Mouse (Mus musculus) adrenal gland (tissue): ENCODE results near the gene Hinfp.
"Not testable (repeated sequence)": the region's sequence is repeated elsewhere in the genome, so short reads cannot be mapped to it uniquely, and the experiment has no call there.

ENCODE experiments used
- intact Hi-C: fragments of 180-260 bp; cut with DNase I; formaldehyde crosslinking; loops from one replicate; pipeline ENCODE4 v1.15.1; 2025

The Hinfp gene

DNA sequence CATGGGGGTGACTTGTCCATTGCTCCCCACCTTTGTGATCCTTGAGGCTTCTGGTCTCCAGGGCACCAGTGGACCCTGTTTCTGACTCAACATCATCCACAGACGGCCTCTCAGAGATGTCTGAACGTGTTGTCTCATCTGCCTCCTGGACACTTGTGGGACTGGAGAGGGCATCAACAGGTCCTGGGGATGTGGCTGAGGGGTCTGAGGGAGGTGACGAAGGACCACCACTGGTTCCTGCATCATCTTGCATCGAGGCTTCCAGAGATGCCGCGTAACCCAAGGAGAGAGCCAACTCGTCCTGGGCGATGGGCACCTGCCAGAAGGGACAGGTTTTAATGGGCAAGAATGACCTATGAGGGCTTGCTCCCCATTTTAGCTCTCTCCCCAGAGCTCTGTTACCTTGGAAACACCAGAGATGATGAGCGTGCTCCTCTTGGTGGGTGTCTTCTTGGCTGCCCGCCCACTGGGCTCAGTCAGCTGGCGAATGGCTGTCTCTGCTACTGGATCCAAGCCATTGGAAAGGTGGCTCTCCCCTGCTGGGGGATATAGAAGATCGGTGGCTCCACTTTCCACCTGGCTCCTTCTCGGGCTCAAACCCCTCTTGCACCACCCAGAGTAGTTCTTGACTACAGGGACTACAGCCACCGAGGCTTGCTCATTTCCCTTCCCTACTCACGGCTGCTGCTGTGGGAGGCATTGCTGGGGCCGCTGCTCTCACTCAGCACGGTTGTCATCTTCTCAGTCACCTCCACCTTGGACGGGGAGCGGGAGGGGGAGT is 8.2 kb upstream of the Hinfp start:
- intact Hi-C loops = no loop called here

DNA sequence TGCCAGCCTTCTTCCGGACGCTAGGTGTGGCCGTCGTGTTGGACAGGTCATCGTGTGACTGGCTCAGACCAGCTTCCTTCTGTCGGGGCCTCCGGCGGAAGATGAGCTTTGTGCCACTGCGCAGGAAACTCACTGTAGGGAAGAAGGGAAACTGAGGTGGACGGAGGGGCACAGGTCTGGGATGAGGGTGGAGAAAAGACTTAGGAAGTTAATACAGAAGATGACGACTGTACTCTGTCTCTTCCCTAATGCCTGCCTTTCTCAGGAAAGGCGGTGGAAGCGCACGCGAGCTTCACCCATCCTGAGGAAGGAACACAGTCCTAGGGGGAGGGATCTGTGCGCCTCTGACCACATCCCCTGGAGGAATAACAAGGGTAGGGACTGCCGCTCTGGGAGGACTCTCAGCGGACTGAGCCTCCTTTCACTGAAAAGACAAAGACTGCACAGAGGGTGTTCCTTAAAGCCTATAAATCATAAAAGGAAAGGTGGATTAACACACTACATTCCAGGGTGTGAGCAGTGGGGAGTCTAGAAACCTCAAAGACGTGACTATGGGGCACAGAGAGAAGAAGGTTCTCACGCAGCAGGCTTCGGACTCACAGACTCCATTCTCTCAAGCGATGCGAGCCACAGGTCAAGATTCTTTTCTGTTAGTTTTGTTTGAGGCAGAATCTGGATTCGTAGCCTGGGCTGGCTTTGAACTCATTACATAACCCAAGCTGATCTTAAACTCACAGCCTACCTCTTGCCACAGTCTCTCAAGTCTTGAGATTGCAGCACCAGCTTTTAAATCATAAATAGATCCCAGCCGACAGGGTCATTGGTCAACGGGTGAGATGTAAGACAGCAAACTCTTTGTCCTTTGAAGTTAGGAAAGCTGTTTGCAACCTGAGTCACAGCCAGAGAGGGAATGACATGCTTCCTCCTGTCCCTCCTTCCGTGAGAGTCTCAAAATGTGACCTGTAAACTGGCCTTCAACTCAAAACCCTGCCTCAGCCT is 6.0 kb upstream of the Hinfp start:
- intact Hi-C loops = no loop called here

DNA sequence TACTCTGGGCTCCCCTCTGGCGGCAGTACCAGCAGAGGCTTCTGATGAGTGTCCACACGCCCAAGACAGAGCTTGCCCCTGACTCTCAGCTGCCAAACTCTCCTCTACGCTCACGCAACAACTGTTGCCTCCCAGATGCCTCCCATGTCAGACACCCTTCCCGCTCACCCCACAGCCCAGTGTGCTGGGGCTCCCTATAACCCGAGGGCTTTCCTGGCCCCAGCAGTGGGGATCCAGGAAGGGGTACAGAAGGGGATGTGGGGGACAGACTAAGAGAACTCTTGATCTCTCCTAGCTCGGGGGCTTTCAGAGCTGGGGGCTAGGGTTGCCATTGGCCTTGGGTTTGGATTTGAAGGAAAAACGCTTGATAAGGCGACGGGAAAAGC is 5.3 kb upstream of the Hinfp start:
- intact Hi-C loops = no loop called here

DNA sequence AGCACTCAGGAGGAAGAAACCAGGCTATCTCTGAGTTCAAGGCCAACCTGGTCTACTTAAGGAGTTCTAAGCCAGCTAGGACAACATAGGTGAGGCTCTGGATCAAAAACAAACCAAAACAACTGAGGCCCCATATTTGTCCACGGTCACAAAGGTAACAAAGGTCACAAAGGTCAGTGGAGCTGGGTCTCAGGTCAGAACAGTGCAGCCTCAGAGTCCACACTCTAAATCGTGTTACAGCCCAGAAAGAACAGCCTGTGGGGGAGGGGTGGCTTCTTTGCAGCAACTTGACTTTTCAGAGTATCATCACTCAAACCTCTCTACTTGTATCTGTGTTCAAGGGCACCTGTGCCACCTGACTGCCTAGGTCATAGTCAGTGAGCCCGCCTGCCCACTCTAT is 4.3 kb upstream of the Hinfp start:
- intact Hi-C loops = no loop called here

DNA sequence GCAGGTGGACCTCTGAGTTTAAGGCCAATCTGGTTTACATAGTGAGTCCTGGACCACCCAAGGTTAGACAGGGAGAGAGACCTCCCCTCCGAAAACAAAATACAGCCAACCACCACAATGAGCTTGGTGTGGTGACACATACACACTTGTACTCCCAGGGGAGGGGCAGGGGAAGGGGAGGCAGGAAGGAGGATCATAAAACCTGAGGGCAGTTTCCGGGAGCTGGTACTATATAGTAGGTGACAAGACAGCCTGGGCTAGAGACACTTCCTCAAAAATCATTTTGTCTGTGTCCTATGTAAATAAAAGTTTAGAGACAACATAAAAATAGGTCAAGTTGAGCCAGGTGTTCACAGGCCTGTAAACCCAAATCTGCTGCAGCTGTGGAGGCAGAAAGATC is 1.8 kb upstream of the Hinfp start:
- intact Hi-C loops = no loop called here

DNA sequence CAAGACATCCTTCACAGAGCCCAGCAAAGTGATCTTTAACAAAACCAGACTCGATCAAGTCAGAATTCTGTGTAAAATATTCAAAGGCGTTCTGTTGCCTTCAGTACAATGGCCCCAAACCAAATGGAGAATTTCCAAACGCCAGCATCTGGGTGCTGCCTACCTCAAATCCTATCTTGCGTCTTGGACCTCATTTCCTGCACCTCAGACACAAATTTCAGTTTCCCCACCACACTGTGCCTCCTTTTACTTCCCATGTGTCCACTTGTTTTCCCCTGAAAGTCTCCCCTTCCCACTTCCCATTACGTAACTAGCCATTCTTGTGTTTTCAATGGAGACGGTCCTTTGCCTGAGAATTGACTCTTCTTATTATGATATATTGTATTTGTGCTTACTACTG is 1.1 kb upstream of the Hinfp start:
- intact Hi-C loops = no loop called here

DNA sequence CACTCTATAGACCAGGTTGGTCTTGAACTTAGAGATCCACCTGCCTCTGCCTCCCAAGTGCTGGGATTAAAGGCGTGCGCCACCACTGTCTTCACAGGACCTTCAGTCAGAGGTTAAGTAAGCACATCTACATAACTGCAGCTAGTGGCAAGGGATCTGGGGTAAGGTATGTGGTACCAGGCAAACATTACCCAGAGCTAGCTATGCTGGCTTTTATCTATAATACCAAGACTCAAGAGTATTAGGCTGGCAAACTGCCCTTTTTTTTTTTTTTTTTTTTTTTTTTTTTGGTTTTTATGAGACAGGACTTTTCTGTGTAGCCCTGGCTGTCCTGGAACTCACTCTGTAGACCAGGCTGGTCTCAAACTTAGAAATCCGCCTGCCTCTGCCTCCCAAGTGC is 5.5 kb downstream of the Hinfp start:
- intact Hi-C loops = not testable (repeated sequence)

DNA sequence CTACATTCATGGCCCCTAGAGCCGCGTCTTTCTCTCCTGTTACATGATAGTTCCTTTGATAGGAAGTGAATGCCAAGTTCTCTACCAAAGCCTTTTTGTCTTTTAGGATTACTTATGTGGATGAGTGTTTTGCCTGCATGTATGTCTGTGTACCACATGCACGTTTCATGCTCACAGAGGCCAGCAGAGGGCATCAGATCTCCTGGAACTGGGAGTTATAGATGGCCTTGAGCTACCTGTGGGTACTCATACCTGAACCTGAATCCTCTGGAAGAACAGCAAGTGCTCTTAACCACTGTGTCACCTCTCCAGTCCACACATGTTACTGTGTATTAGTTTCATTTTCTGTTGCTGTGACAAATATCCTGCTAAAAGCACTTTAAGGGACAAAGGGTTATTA is 13.0 kb downstream of the Hinfp start:
- intact Hi-C loops = loop anchor here (5.0 kb wide), 1 partner anchor 65 kb away; no protein-coding TSS in a partner anchor

DNA sequence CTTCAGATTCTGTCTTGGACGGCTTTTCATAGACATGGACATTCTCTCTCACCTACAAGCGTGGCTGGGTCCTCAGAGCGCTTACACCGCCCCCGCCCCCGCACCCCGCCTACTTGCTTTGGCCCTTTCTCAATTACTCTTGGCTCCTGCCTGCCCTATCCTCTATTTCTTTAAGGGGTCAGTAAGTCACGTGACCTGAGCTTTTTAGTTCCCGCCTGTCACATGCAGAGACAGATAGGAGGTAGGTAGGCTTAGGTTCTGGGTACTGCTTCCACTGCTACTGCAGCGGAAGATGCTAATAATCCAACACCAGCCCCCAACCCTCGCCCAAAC is 16.5 kb downstream of the Hinfp start:
- intact Hi-C loops = no loop called here

DNA sequence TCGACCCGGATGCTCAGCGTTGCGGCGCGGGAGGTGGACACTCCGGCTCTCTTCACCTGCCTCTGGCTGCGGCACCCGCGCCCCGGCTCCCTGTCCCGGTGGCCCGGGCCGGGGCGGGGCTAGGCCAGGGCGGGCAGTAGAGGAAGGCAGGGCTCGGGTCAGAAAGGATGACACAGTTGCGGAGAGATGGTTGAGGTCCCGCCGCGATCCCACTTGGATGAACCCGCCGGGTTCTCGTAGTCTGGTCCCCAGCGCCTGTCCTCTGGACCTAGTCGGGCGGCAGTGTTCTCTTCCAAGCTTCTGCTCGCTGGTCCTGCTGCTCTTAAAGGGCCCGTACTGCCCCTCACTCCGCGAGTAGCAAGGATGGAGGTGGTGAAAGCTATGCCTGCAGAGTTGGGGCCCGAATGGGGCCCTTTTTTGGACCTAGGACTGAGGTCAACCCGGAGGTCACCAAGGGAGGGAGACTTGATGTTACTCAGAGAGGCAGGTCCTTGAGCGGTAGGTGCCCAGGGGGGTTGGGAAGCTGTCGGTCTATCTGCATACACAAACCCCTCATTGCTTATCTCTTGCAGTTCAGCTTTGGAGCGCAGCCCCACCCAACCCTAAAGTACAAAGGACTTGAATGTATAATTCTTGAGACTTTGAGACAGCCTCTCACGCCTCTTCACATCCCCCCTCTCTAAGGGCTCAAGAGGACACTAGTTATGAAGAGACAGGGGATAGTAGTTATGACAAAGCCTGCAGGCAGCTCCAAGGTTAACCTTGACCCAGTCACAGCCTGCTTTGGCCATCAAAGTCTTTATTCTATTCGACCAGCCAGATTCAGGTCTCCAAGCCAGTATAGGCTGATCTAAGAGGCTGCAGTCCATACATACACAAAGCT is 17.2 kb downstream of the Hinfp start, which contains the start of gene Abcg4:
Abcg4 (minus strand) TSS at position 540 of the 883 bp plus-strand sequence.
- intact Hi-C loops = no loop called here

DNA sequence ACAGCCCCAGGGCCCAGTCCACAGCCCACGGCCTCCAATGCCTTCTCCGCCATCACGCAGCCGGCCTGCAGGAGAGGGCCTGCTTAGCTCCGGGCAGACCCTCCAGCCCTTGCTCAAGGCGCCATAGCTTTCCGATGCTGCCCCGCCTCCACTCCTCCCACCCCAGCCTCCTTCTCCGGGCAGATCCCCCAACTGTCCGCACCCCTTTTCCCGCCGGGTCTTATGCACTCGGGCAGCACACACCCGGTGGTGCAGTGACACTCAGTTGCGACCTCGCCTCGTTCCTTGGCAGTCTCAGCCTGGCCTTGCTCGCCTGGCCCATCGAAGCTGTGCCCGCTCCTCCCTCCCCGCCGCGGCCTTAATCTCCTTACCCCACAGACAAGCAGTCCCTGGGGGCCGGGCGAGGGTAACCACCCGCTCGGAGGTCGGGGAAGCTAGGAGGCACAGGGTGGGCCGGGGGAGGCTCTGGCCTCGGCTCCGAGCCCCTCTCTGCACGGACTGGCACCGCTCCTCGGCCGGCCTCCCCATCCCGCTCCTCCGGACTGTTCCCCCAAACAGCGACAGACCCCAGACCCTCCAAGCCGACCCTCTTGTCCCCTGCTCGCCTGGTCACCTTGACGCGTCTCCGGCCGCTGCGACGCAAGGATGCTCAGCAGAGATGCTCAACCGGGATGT is 17.9 kb downstream of the Hinfp start:
- intact Hi-C loops = no loop called here

DNA sequence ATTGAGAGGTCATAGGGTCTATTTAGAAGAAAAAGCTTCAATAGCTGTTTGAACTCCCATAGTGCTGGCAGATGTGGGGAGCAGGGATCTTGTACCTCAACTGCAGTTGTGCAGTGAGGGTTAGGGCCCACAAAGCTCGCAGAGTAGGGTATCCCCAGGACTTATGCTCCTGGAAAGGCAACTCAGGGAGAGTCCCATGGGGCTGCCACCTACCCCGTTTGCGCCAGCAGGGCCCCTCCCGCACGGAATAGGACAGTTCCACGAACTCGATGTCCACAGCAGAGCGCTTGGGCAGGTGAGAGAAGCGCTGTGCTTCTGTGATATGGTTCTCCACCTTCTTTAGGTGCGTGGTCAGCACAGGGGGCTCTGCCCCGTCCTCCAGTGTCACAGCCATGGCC is 18.5 kb downstream of the Hinfp start:
- intact Hi-C loops = no loop called here

DNA sequence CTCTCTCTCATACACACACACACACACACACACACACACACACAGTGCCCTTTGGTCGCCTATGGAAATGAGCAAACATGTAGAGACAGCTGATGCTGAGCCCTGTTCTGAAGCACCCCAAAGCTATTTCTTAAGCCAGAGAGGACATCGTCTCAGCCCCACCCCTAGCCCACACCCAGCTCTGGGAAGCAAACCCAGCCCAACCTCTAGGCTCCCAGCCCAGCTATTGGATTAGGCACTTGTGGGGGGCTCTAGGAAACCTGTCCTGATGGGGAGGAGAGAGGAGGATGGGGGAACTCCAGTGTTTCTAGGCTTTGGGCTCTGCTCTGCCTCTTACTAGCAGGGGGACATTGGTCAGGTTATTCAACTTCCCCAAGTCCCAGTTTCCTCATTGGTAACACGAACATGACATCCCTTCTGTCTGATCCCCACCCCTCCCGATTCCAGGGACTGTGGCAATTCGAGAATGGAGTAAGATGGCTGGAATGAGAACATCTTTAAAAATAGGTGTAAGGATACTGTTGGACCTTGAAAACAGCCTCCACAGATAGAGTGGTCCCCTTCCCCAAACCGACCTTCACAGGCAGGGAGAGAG is 19.1 kb downstream of the Hinfp start:
- intact Hi-C loops = no loop called here

DNA sequence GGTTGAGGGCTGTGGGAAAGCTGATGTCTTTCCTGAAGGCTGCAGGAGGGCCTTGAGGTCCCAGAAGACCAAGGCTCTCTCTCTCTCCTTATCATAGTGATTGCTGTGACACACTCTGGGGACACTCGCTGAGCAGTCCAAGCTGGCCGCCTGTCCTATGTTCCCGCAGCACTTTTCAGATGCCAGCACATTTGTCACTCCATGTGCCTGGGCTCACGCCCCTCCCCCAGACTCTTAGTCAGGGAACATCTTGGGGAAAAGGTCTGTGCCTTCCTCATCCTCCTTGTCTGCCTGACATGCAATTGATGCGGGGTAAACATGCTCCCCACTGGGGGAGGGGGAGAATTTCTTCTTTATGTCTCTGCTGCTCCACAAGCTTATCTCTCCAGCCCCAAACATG is 22.3 kb downstream of the Hinfp start:
- intact Hi-C loops = no loop called here

DNA sequence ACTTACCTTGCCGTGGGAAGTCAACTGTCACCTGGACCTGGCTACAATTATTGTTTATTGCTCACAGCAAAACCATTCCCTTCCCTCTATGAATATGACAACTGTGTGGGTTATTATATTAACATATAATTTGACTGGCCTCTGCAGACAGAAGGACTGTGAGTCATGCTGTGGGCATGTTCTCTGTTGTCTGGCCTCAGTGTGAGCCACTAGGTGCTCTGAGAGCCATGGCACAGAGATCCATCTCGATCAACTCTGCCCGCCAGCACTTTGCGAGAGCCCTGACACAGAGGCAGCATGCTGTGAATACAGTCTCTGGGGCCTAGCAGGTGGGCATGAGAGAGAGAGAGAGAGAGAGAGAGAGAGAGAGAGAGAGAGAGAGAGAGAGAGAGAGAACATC is 35.5 kb downstream of the Hinfp start:
- intact Hi-C loops = no loop called here

DNA sequence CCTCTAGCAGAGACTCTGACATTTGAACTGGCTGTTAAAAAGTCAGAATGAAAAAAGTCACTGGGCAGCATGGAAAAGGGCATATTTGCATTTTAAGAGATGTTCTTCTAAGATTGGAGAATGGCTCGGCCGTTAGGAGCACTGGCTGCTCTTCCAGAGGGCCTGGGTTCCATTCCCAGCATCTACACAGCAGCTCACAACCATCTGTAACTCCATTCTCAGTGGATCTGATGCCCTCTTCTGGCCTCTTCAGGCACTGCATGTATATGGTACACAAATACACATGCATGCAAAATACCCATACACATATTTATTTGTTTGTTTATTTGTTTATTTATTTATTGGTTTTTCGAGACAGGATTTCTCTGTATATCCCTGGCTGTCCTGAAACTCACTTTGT is 36.4 kb downstream of the Hinfp start:
- intact Hi-C loops = no loop called here

DNA sequence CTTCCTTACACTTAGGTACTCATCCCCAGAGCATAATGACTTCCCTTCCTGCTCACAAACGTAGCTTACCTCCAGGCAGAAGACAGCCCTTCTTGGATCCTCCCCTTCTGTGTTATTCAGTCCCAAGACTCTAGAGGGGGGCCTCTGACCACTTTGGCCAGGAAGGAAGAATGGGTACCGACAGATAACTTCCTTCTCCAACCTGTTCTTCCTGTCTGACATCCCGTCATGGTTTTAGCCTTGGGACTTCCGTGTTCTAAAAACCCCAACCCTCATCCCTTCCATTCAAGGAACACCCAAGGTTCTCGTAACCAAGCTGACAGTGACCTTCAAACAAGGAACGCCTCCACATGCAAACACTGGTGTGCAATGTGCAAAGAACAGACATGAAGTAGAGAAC is 37.0 kb downstream of the Hinfp start, which contains the start of gene Nlrx1:
Nlrx1 (minus strand) TSS at position 168 of the 400 bp plus-strand sequence.
- intact Hi-C loops = no loop called here

DNA sequence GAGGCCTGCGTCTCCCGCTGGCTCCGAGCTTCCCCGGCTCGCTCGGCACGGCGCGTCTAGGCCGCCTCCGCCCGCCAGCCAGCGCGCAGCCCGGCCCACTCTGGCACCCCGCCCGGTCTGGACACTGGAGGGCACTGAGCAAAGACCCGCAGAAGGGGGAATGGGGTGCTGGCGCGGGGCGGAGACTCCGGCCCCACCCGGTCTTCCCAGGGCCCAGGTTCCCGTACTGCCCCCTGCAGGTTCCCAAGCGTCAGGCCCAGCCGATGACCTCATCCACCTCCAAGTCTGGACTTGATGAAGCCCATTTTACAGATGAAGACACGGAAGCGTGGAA is 37.5 kb downstream of the Hinfp start:
- intact Hi-C loops = no loop called here

DNA sequence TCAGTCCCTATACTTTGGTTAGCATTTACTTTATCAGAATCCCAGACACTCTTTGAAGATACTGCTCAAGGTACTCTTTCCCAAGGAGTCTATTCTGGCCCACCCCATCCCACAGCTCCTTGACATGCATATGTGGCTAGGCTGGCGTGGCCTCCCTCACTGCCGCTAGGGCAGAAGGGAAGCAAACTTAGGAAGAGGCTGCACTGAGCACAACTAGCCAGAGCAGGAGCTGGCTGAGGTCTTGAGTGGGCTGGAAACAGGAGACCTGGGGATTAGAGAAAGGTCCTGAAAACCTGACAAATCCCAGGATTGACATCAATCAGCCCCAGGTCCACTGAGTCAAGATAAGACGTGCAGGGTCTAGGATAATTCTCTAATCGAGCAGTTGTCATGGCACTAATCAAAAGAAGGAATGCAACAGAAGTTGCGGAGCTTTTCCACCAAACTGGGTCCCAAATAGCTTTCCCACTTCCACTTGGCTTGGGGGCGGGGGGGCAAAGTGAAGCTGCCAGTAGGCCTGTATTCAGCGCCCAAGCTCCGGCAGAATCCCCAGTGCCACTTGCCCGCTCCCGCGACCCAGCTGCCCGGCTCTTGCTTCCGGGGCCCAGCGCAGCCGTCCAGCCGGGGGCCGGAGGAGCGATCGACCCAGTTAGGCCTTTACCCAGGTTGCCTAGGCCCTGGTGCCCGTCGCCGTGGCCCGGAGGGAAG is 38.0 kb downstream of the Hinfp start:
- intact Hi-C loops = no loop called here
